Mouse (Mus musculus) midbrain, embryonic 12.5 days (tissue): Measurements from ENCODE around the gene Foxc1. TPM values are rescaled to one million over a fixed set of nuclear protein-coding genes. Genes with fewer than 3 reads are reported as not detected.

Source experiments
- ATAC-seq: fragments of 200-750 bp; cut with Nextera tagmentation; 2 replicates; pipeline ENCODE4 v1.8.0; 2017; ENCODE audit warnings: low read depth, moderate TSS enrichment, moderate library complexity; ENCODE audit not compliant: low FRiP score
- H3K27ac ChIP-seq: fragments of 300-500 bp; sonication (generic); replicated peaks from 2 replicates; pipeline ENCODE4 v1.5.1; 2016; ENCODE audit warnings: mild to moderate bottlenecking
- H3K27me3 ChIP-seq: fragments of 300-500 bp; sonication (generic); 2 replicates; pipeline ENCODE4 v1.6.1; 2016; ENCODE audit warnings: mild to moderate bottlenecking
- H3K36me3 ChIP-seq: fragments of 300-500 bp; sonication (generic); 2 replicates; pipeline ENCODE4 v1.6.1; 2016
- H3K4me1 ChIP-seq: fragments of 300-500 bp; sonication (generic); 2 replicates; pipeline ENCODE4 v1.6.1; 2016
- H3K4me2 ChIP-seq: fragments of 300-500 bp; sonication (generic); replicated peaks from 2 replicates; pipeline ENCODE4 v1.6.1; 2016; ENCODE audit warnings: mild to moderate bottlenecking, moderate library complexity
- H3K4me3 ChIP-seq: fragments of 300-500 bp; sonication (generic); 2 replicates; pipeline ENCODE4 v1.5.1; 2016; ENCODE audit warnings: mild to moderate bottlenecking
- H3K9ac ChIP-seq: fragments of 300-500 bp; sonication (generic); replicated peaks from 2 replicates; pipeline ENCODE4 v1.6.1; 2016; ENCODE audit warnings: mild to moderate bottlenecking, moderate library complexity
- H3K9me3 ChIP-seq: fragments of 300-500 bp; sonication (generic); 2 replicates; pipeline ENCODE4 v1.6.1; 2016; ENCODE audit warnings: mild to moderate bottlenecking
- WGBS: fragments of 180-500 bp; shearing (Covaris S2); methylation state at CpG from one replicate; pipeline ENCODE4 v1.1.7; 2016; 5-methylcytosine and 5-hydroxymethylcytosine counted together
- polyA plus RNA-seq: library from polyadenylated mRNA; unstranded; fragments of >200 nt; fragmentation: Nextera tagmentation; extraction: Ambion mirVana; gene quantifications from 2 replicates; pipeline ENCODE4 v1.2.1, GENCODE M21; 2016

Gene Foxc1
- polyA plus RNA-seq, 1 experiment from 2014 or later: 7.6 TPM

GRCm38 (mm10) chr13:31860200-31860599, 53.8 kb downstream of the Foxc1 start:
- Histone ChIP-seq H3K4me1 (no peaks in the 10 kb centered on the region), H3K36me3 (no peaks in the 10 kb centered on the region), H3K4me3 (no peak overlapping the region), H3K4me2 (no peak overlapping the region), H3K9me3 (no peaks in the 10 kb centered on the region), H3K27ac (no peak overlapping the region), H3K27me3 (no peaks in the 10 kb centered on the region), H3K9ac (no peak overlapping the region)
- 92% methylated on average over 5 of the region's 5 CpGs for WGBS
- no peak for ATAC-seq

Other genes with a start within 250 kb of the Foxc1 start
- gene A530084C06Rik, start 247.3 kb upstream of the Foxc1 start, polyA plus RNA-seq: not detected in 2 replicates
- 7.6 and 7.9 TPM in 2 replicates for gene Foxf2, start 180.8 kb upstream of the Foxc1 start, polyA plus RNA-seq